Mouse (Mus musculus) heart, postnatal 36 days (tissue): ENCODE results near the gene Rassf2. TPM values are rescaled to one million over a fixed set of nuclear protein-coding genes. Genes with fewer than 3 reads are reported as not detected.

ENCODE experiments used
- DNase-seq, 2 experiments: peaks; one replicate each; pipeline ENCODE4 v3.0.0; 2021 to 2022
- intact Hi-C: fragments of 180-260 bp; cut with DNase I; formaldehyde crosslinking; loops from one replicate; pipeline ENCODE4 v1.15.1; 2025
- total RNA-seq, 2 experiments: library from RNA; stranded (reverse); gene quantifications; 2 replicates each; pipeline ENCODE4 v1.2.3; 2021

Rassf2 gene
- total RNA-seq, 2 experiments from 2014 or later = 8.5 to 9.5 TPM

DNA sequence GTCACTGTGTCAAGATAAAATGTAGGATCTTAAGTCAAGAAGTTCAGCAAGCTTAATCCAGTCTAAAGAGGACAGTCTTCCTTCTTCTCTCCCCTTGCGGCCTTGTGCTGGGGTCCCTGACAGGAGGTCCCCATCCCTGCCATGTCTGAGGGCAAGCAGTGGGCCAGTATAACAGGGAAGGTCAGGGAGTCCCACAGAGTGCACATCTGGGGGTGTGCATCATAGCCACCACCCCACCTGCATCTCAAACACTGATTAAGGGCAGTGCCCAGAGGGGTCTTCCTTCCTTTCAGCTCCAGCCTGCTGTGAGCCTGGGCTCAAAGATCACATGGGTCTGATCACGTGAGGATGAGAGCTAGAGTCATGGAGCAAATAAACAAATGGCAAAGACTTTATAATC is 68.4 kb downstream of the Rassf2 start:
- intact Hi-C loops = loop anchor here (1.0 kb wide), 1 partner anchor 10 kb away; no protein-coding TSS in a partner anchor
- DNase-seq = peak in 1 of 2 experiments; percentile 0

DNA sequence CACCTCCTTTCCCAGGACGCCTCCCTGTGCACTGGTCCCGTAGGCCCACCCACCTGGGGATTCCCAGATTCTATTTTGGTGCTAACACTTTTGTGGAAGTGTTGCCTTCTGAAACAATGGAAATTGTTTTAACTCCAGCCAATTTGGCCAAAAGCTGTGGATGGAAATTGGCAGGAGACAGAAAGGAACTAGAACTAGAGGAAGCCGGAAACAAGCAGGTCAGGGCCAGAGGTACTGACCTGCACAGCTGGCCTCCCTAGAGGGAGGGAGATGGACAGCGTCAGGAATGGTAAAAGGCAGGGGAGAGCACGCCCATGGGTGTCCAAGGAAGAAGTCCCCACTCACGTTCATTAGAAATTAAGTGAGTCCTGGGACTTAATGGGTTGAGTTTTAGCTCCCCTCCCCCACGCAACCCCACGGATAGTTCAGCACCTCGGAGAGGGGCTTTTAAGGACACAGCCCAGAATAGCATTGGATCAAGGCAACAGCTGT is 72.3 kb downstream of the Rassf2 start:
- intact Hi-C loops = loop anchor here (2.0 kb wide), 1 partner anchor 23 kb away; no protein-coding TSS in a partner anchor
- DNase-seq = peak in 1 of 2 experiments; percentile 34

DNA sequence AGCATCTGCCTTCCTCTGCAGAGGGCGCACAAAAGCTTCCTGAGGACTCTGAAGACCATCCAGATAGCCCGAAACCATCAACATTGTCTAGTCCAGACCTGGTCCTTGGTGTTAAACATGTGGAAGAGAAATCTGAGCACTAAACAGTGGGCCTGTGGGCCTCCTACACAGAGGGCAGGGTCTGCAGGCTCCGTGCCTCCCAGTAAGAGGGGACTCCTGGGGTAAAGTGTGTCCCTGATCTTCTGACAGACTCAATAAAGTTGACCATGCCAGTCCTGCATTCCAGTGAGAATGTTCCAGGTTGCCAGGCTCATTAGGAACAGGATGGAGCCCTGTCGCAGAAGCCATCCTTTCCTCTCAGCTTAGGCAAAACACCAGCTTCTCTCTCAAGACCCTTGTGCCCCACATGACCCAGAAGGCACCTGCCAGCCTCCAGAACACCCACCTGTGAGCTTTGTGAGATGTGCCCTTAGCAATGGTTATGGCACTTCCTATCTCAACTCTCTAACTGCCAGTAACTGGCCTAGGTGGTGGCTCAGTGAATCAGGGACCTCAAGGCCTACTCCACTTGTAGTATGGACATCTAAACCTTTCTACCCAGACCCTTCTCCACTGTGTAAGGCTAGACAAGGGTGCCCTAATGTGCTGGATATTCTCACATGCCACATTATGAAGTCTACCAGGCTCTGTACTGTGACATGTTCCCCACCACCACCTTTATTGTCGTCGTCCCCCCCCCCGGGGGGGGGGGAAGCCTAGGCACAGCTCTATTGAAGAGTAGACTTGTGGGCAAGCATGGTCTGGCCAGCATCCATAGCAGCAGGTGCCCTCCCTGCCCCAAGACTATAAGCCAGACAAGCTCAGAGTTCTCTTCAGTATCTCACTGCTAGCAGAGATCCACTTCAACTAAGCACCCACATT is 73.5 kb downstream of the Rassf2 start:
- intact Hi-C loops = no loop called here
- peak in 1 of 2 experiments; percentile 1 for DNase-seq

DNA sequence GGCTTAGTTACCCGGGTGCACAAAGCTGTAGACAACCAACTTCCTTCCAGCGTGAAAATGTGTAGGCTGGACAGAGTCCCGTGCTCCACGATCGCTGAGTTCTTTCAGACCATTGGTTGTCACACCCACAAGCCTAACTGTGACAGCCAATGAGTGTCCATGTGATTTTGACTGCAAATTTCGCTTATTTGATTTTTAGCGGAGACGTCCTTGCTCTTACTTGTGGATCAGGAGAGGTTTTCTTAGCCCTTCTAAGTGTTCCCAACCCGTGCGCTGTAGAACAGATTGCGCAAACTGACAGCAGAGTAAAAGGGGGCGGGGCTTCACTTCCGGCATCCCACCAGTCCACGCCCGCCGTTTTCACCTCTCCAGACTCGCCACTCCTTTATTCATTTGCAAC is 74.8 kb downstream of the Rassf2 start:
- peak; percentile 16 to 39 for DNase-seq
- intact Hi-C loops = no loop called here

DNA sequence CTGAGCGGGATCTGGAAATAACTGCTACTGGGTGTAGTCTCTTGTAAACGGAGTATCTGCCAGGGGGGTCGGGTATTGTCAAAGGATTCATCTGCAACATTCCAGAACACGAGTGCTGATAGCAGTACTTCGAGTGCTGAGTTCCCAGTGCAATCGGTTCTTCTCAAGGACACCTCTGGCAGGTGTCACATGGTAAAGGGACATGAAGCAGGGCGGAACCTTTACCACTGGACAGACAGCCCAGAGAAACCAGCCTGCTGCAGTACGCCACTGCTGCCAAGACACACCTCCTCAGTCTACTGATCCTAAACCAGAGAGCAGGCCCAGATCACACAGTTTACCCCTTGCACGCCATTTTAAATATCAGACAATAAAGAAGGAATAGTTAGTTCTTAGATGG is 75.2 kb downstream of the Rassf2 start:
- peak; percentile 21 to 28 for DNase-seq

DNA sequence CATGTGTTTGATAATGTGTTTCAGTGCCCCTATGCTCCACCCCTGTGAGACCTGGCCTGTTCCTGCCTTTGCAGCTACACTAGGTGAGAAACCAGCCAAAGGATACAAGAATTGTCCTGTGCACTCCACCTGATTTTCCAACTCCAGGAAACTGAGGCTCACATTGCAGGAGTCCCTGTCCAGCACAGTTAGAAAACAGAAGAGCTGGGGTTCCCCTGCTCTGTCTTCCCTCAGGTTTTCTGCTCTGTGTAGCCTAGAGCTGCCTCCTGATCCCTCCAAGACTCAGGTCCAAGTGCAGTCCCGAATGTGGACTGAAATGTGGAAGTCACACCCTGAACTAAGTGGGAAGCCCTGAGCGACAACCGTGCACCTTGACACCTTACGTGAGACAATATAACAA is 76.3 kb downstream of the Rassf2 start:
- intact Hi-C loops = no loop called here
- DNase-seq = no peak

More for the DNA sequence above, 75.2 kb downstream of the Rassf2 start:
- intact Hi-C loops = no loop called here

DNA sequence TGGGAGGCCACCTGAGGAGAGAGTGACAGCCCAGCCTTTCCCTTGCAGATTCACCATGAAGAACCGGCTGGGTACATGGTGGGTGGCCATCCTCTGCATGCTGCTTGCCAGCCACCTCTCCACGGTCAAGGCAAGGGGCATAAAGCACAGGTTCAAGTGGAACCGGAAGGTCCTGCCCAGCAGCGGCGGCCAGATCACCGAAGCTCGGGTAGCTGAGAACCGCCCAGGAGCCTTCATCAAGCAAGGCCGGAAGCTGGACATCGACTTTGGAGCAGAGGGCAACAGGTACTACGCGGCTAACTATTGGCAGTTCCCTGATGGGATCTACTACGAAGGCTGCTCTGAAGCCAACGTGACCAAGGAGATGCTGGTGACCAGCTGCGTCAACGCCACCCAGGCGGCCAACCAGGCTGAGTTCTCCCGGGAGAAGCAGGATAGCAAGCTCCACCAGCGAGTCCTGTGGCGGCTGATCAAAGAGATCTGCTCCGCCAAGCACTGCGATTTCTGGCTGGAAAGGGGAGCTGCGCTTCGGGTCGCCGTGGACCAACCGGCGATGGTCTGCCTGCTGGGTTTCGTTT is 77.0 kb downstream of the Rassf2 start:
- intact Hi-C loops = no loop called here

DNA sequence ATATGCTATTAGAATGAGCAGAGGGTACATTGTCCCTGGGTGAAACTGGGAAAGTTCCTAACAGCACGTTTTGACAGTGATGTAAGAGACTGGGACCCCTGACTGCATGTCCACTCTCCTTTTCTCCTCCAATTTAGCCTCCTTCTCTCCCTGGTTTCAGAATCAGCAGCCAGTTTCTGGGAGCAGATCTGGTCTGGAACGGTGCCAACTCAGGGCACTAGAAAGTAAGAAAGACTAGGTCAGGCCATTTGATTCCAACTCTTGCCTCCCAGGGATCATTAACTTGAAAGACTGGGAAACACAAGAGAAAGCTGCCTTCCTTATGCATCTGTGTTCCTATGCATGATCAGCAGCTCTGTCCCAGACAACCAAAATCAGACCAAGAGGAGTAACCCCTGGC is 77.6 kb downstream of the Rassf2 start:
- intact Hi-C loops = no loop called here
- DNase-seq = peak in 1 of 2 experiments; percentile 5

More for the DNA sequence above, 77.0 kb downstream of the Rassf2 start:
- peak in 1 of 2 experiments; percentile 14 for DNase-seq

DNA sequence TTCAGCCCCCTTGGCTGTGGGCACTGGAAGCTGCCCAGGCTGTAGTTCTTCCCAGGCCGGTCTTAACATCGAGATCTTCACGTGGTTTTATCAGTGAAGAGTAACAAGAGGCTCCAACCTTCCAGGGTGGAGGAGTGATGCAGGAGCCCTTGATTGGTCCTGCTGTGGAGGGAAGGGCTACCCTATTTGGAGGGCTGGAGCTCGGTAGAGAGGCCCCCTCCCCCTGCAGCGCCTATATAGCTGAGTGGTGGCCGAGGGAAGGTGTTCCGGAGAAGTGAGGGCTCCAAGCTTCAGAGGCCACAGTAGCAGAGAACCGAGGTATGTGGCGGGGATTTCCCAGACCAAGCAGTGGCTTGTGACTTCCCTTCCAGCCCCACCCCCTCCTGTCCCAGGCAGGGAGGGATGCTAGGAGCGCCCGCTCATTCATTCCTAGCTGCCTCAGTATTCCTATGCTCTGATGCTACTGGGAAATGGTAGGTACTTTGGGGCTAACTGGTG is 79.4 kb downstream of the Rassf2 start, which contains the start of gene Prnd:
Gene Prnd, plus strand, starts transcription at position 264 of the 498 bp plus-strand sequence.
- intact Hi-C loops = no loop called here

DNA sequence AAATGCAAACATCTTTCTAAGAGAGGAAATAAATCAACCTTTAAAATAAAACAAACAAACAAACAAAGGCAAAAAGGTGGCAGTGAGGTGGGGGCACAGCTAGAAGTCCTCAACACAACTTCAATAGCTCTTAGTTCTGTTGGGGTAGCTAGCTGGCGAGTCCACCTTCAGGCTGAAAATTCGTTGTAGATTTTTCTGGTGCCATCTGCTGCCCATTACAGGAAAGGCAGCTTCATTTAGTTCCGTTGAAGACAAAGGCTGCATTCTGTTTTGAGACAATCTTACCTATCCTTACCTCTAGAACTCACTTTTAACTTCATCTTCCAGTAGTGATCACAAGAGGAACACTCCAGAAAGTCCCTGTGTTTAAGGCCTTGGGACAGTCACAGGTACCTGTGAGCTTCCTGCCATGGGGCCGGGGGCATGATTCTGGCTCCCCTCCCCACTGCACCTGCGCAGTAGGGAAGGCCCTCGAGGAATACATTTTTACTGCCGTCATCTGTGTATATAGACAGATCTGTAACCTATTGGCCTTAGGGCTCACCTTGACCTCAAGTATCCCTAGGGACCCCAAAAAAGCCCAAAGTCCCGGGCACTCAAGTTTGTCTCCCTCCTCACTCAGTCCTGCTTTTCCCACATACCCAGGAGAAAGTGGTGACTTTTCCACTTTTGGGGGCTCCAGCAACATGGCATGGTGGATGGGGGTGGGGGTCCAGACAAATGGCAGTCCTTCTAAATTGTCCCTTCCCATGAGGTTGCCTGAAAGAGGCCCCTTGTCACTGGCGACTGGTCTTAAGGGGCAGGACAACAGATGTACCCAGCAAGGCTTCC is 80.1 kb downstream of the Rassf2 start:
- intact Hi-C loops = loop anchor here (1.0 to 5.0 kb wide), 3 partner anchors 122 to 388 kb away; partner anchors contain the start of gene Adra1d
- peak; percentile 48 to 69 for DNase-seq

More for the DNA sequence above, 79.4 kb downstream of the Rassf2 start, which contains the start of gene Prnd:
- peak in 1 of 2 experiments; percentile 7 for DNase-seq

DNA sequence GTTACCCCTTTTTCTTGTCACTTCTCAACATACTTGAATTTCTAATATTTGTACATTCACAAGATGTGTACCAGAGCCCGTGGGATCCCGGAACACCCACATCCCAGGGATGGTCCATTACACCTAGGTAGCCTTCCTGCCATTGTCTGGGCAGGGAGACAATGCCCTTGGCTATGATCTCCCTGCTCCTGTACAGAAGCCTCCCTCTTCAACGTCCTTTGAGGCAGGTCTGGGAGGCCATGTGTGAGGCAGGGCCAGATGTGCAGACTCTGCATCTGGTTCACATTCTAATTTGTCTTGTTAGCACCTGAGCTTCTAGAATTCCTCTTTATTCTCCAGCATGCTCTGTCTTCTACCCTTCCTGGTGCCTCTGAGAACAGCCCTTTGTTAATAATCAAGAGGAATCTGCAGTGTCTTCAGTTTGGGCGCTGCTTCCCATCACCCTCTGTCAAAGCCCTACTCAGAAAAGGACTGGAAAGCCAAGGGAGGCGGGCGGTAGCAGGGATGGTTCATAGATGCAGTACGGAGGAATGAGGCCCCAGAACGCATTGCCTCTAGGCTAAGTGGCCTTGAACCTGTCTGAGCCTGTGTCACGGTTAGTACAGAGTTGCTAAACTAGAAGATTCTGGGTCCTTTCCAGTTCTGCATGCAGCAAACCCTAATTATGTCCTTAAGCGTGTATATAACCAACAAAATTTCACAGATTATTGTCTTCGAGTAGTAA is 81.0 kb downstream of the Rassf2 start:
- DNase-seq = peak; percentile 0
- intact Hi-C loops = loop anchor here (1.0 to 5.0 kb wide), 3 partner anchors 121 to 387 kb away; partner anchors contain the start of gene Adra1d

DNA sequence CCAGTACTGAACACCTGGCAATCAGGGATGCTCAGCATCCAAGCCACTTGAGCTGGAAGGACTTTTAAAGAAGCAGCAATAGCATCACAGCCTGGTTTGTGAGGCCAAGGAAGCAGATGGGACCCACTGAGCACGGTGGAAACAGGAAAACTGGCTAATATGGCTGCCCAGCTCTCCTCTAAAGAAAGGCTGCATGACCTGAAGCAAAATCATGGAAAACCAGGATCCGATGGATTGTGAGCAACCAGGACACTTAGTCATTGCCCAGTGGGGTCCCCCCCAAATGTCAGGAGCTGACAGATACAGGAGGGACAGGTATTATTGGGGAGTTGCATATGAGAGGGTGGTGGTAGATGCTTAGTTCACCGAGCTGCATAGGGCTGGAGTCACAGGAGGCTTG is 81.9 kb downstream of the Rassf2 start:
- no peak for DNase-seq
- intact Hi-C loops = loop anchor here (5.0 kb wide), 1 partner anchor 386 kb away; the partner anchor contains the start of gene Adra1d

DNA sequence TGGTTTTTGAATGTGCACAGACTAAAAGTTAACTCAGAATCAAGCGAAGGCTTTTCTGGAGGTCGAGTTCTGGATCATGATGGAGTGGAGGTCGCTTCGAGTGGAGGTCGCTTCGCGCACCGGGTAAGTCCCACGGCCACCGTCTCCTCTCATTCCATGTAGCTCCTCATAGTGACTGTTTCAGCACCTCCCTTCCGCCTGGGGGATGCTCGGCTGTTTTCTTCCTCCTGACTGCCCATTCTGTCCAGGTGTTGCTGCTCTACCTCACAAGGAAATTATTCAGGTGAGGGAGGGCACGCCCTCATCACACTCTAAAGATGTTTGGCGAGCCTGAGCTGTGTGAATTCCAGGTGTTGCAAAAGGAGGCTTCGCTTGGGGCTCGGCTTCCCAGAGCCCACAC is 83.7 kb downstream of the Rassf2 start:
- intact Hi-C loops = loop anchor here (5.0 kb wide), 1 partner anchor 384 kb away; the partner anchor contains the start of gene Adra1d
- peak; percentile 0 for DNase-seq

DNA sequence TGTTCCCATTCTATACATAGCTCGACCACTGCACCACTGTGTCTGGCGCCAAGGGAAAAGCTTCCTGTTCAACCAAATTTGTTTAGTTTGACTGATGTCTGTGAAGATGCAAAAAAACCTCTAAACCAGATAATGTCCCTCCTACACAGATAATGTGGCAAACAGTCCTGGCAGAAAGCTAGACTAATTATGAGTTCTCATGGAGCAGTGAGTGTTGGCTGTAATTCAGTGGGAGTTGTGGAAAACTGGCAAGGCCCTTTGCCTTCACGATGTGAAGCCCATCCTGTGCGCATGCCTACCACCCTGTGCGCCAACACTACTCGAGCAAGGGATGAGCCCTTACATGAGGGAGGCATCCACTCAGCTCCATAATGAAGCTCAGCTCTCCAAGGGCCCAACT is 84.3 kb downstream of the Rassf2 start:
- intact Hi-C loops = loop anchor here (5.0 kb wide), 1 partner anchor 383 kb away; the partner anchor contains the start of gene Adra1d
- DNase-seq = peak in 1 of 2 experiments; percentile 0

DNA sequence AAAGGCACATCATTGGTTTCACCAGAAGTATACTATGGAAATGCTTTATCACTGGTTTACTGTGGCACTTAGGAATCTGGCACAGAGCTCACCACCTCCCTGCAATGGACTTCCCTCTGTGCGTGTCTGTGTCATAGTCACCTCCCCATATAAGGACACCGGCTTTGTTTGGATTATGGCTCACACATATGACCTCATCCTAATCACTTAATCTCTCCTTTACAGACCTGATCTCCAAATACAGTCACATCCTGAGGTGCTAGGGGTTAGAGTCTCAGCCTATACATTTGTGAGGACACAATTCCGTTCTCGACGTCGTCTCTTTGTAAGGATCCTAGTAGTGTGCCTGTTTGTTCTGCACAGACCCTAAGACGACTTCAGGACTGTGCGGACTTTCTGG is 84.8 kb downstream of the Rassf2 start:
- DNase-seq = peak in 1 of 2 experiments; percentile 0
- intact Hi-C loops = loop anchor here (5.0 kb wide), 1 partner anchor 383 kb away; the partner anchor contains the start of gene Adra1d

DNA sequence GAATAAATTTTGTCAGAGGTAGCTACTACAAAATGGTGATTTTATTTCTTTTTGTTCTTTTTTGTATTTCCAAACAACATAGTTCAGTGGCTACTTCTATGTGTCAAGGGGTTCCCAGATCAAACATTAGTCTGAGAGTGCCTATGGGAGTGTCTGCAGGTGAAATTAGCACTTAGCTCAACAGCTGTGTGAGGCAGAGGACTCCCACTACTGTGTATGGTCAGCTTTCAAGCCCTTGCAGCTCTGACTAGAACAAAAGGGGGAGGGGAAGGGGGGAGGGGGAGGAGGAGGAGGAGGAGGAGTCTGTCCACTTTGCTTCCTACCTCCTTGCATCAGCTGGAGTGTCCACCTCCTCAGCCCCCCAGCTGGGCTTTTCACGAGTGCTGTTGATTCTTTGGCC is 85.7 kb downstream of the Rassf2 start:
- intact Hi-C loops = no loop called here
- DNase-seq = no peak

DNA sequence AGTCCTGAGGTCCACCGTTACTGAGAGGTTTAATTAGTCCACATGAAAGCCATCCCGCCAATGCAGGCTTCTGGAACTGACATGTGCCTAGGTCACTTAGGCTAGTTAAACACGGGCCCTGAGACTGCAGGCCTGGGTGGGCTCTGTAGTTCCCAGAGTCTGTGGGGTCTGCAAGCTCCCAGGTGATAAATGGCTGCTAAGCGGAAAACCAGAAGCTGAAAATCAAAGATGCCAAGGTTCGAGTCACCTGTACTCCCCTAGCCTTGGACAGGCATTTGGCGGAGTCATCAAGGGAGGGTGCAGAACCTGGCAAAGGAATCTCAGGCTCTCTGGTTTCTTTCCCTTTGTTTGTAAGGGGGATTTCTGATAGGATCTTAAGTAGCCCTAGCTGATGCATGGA is 88.6 kb downstream of the Rassf2 start:
- peak in 1 of 2 experiments; percentile 0 for DNase-seq
- intact Hi-C loops = no loop called here

DNA sequence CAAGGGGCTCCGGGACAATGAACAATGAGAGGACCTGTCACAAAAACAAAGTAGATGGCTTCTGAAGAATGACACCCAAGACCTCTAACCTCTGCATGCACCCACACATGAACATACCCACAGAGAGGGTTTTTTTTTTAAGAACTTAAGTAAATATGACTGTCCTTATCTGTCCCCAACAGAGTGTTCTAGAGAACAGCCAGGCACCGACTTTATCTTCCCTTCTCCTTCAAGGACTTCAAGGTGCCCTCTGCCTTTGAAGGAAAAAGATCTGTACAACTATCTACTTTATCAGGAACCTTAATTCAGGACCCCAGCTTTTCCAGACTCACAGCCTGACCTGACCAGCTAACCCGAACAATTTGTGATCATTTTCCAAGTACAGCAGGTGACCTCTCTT is 89.6 kb downstream of the Rassf2 start:
- DNase-seq = no peak
- intact Hi-C loops = no loop called here
